Mouse (Mus musculus) megakaryocyte-erythroid progenitor cell, adult 5 weeks (primary cell): ENCODE measurements around the gene Tph1. TPM values are rescaled to one million over a fixed set of nuclear protein-coding genes. Genes with fewer than 3 reads are reported as not detected.

Source experiments
- polyA plus RNA-seq: library from polyadenylated mRNA; stranded (reverse); fragments of >175 nt; gene quantifications from 2 replicates; pipeline ENCODE4 v1.2.3, GENCODE M21; 2012

Tph1 gene
- polyA plus RNA-seq = not detected in 2 replicates

DNA sequence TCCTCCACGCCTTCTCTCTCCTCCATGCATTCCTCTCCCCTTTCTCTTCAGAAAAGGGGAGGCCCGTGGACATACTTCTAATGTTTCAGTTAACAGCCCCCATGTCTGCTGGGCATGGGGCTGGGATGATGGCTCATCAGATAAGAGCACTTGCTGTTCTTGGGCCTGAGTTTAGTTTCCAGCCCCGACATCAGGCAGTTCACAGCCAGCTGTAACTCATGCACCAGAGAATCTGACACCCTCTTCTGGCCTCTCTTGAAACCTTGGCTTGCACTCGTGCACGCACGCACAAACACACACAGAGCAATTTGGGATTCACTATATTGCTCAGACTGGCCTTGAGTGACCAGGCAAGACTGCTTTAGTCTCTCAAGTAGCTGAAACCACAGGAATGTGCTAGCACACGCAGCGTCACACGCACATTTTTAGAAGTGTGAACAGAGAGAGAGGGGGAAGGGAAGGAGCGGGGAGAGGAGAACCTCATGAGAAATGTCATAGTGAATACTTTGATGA, at the start of gene Tph1:
TSS of gene Tph1 (minus strand) at position 378 of the 513 bp plus-strand sequence.

GRCm38 (mm10) chr7:46715600-46715999, 43.3 kb upstream of the Tph1 start, which contains the start of gene Saa3:
Gene Saa3, minus strand, starts transcription at chr7:46715700.

DNA sequence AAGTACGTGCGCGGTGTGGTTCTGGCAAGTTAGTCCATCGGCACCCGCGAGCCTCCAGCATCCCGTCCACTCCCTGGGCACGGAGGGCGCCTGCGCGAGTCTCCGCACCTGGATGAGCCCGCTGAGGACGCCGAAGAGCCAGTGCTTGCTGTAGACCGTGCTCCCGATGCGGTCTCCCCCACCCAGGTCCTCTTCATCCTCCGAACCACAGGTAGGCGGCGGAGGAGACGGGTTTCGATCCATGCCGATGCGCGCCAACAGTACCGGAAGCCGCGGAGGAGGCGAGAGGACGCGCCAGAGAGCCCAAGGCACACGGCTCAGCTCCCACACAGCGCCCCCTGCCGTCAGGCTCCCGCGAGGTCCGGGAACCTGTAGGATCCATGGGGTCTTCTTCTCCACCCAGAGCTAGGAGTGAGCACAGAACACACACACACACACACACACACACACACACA, 38.1 kb upstream of the Tph1 start, which contains the start of gene Saal1:
TSS of gene Saal1 (minus strand) at position 291 of the 455 bp plus-strand sequence.

GRCm38 (mm10) chr7:46639692-46640031, 32.7 kb downstream of the Tph1 start, which contains the start of gene Sergef:
Gene Sergef, minus strand, starts transcription at chr7:46639807.

Other genes starting within 250 kb of the Tph1 start
- 3.9 and 4.1 TPM in 2 replicates for gene Sergef, start 32.7 kb downstream of the Tph1 start, polyA plus RNA-seq
- 3.0 and 3.6 TPM in 2 replicates for gene Saal1, start 38.1 kb upstream of the Tph1 start, polyA plus RNA-seq
- 0.67 and 1.6 TPM in 2 replicates for gene Saa3, start 43.2 kb upstream of the Tph1 start, polyA plus RNA-seq
- gene Saa4, start 60.1 kb upstream of the Tph1 start, polyA plus RNA-seq = not detected in 2 replicates
- not detected in 2 replicates for gene Saa1, start 70.4 kb upstream of the Tph1 start, polyA plus RNA-seq
- gene Saa2, start 79.3 kb upstream of the Tph1 start, polyA plus RNA-seq = not detected in 2 replicates
- gene Hps5, start 123.5 kb upstream of the Tph1 start, polyA plus RNA-seq = 5.2 and 5.6 TPM in 2 replicates
- 55.0 and 56.6 TPM in 2 replicates for gene Gtf2h1, start 123.6 kb upstream of the Tph1 start, polyA plus RNA-seq
- 463 and 545 TPM in 2 replicates for gene Ldha, start 168.9 kb upstream of the Tph1 start, polyA plus RNA-seq
- 0.10 TPM in 1 of 2 replicates, not detected in the other for gene Ldhc, start 188.7 kb upstream of the Tph1 start, polyA plus RNA-seq
- 55.0 and 55.2 TPM in 2 replicates for gene Tsg101, start 247.4 kb upstream of the Tph1 start, polyA plus RNA-seq